Mouse (Mus musculus) hindbrain, embryonic 15.5 days (tissue): ENCODE results near the gene Bank1. TPM values are rescaled to one million over a fixed set of nuclear protein-coding genes. Genes with fewer than 3 reads are reported as not detected.

Experiments used
- ATAC-seq: fragments of 200-750 bp; cut with Nextera tagmentation; 2 replicates; pipeline ENCODE4 v1.8.0; 2017; ENCODE audit warnings: low read depth, moderate number of reproducible peaks, moderate TSS enrichment; ENCODE audit not compliant: low FRiP score
- H3K27ac ChIP-seq: fragments of 300-500 bp; sonication (generic); replicated peaks from 2 replicates; pipeline ENCODE4 v1.5.1; 2015; ENCODE audit warnings: mild to moderate bottlenecking, inconsistent platforms
- H3K27me3 ChIP-seq: fragments of 300-500 bp; sonication (generic); 2 replicates; pipeline ENCODE4 v1.6.1; 2015; ENCODE audit warnings: control low read depth, inconsistent platforms
- H3K36me3 ChIP-seq: fragments of 300-500 bp; sonication (generic); 2 replicates; pipeline ENCODE4 v1.6.1; 2015; ENCODE audit warnings: control low read depth, inconsistent platforms
- H3K4me1 ChIP-seq: fragments of 300-500 bp; sonication (generic); replicated peaks from 2 replicates; pipeline ENCODE4 v1.6.1; 2015; ENCODE audit warnings: control low read depth, inconsistent platforms
- H3K4me2 ChIP-seq: fragments of 300-500 bp; sonication (generic); 2 replicates; pipeline ENCODE4 v1.6.1; 2015; ENCODE audit warnings: moderate library complexity, mild to moderate bottlenecking, inconsistent platforms
- H3K4me3 ChIP-seq: fragments of 300-500 bp; sonication (generic); 2 replicates; pipeline ENCODE4 v1.5.1; 2015; ENCODE audit warnings: mild to moderate bottlenecking, inconsistent platforms
- H3K9ac ChIP-seq: fragments of 300-500 bp; sonication (generic); 2 replicates; pipeline ENCODE4 v1.6.1; 2015; ENCODE audit warnings: inconsistent platforms
- H3K9me3 ChIP-seq: fragments of 300-500 bp; sonication (generic); 2 replicates; pipeline ENCODE4 v1.6.1; 2016; ENCODE audit warnings: control low read depth, inconsistent platforms
- WGBS: fragments of 180-500 bp; shearing (Covaris S2); methylation state at CpG from one replicate; pipeline ENCODE4 v1.1.7; 2015; 5-methylcytosine and 5-hydroxymethylcytosine counted together
- polyA plus RNA-seq: library from polyadenylated mRNA; unstranded; fragments of >200 nt; fragmentation: Nextera tagmentation; extraction: Ambion mirVana; gene quantifications from 2 replicates; pipeline ENCODE4 v1.2.1, GENCODE M21; 2015

Gene Bank1
- polyA plus RNA-seq, 1 experiment from 2014 or later, result 0.40 TPM

- Histone ChIP-seq H3K27ac (no peak overlapping the region), H3K4me3 (no peak overlapping the region), H3K4me1 (no peaks in the 10 kb centered on the region), H3K9me3 (no peaks in the 10 kb centered on the region), H3K4me2 (no peak overlapping the region), H3K27me3 (no peaks in the 10 kb centered on the region), H3K9ac (no peak overlapping the region), H3K36me3 (no peaks in the 10 kb centered on the region)
- 82% methylated on average over 5 of the region's 5 CpGs for WGBS
- no peak for ATAC-seq
Measured at GRCm38 (mm10) chr3:136247331-136247730, 78.5 kb downstream of the Bank1 start.

- no peak overlapping the region for H3K27ac ChIP-seq
- no peaks in the 10 kb centered on the region for H3K9me3 ChIP-seq
- 29% methylated on average over 2 of the region's 2 CpGs for WGBS
- no peak overlapping the region for H3K9ac ChIP-seq
- ATAC-seq, result no peak
- H3K4me3 ChIP-seq, result no peak overlapping the region
- H3K4me1 ChIP-seq, result no peaks in the 10 kb centered on the region
- H3K4me2 ChIP-seq, result no peak overlapping the region
- H3K36me3 ChIP-seq, result no peaks in the 10 kb centered on the region
- H3K27me3 ChIP-seq, result no peaks in the 10 kb centered on the region
Measured at GRCm38 (mm10) chr3:136244931-136245330, 80.9 kb downstream of the Bank1 start.

- WGBS, result 89% methylated on average over 3 of the region's 3 CpGs
- no peak overlapping the region for H3K4me3 ChIP-seq
- H3K27me3 ChIP-seq, result no peaks in the 10 kb centered on the region
- no peaks in the 10 kb centered on the region for H3K4me1 ChIP-seq
- H3K9me3 ChIP-seq, result no peaks in the 10 kb centered on the region
- no peak for ATAC-seq
- no peak overlapping the region for H3K4me2 ChIP-seq
- H3K27ac ChIP-seq, result no peak overlapping the region
- no peak overlapping the region for H3K9ac ChIP-seq
- H3K36me3 ChIP-seq, result no peaks in the 10 kb centered on the region
Measured at GRCm38 (mm10) chr3:136238790-136239189, 87.1 kb downstream of the Bank1 start.

- H3K27me3 ChIP-seq, result no peaks in the 10 kb centered on the region
- H3K27ac ChIP-seq, result no peak overlapping the region
- H3K4me2 ChIP-seq, result no peak overlapping the region
- no peak overlapping the region for H3K9ac ChIP-seq
- 73% methylated on average over 2 of the region's 2 CpGs for WGBS
- H3K9me3 ChIP-seq, result no peaks in the 10 kb centered on the region
- ATAC-seq, result no peak
- no peaks in the 10 kb centered on the region for H3K36me3 ChIP-seq
- H3K4me1 ChIP-seq, result no peaks in the 10 kb centered on the region
- no peak overlapping the region for H3K4me3 ChIP-seq
Measured at GRCm38 (mm10) chr3:136233507-136233906, 92.4 kb downstream of the Bank1 start.

GRCm38 (mm10) chr3:136230602-136231151 is 95.2 kb downstream of the Bank1 start:
- ATAC-seq, result no peak
- WGBS, result 94% methylated on average over 3 of the region's 3 CpGs
- H3K4me2 ChIP-seq, result no peak overlapping the region
- H3K4me1 ChIP-seq, result no peaks in the 10 kb centered on the region
- no peak overlapping the region for H3K4me3 ChIP-seq
- no peaks in the 10 kb centered on the region for H3K27me3 ChIP-seq
- H3K27ac ChIP-seq, result no peak overlapping the region
- no peaks in the 10 kb centered on the region for H3K9me3 ChIP-seq
- no peaks in the 10 kb centered on the region for H3K36me3 ChIP-seq
- no peak overlapping the region for H3K9ac ChIP-seq

- Histone ChIP-seq H3K36me3 (no peaks in the 10 kb centered on the region), H3K27me3 (no peaks in the 10 kb centered on the region), H3K4me3 (no peak overlapping the region), H3K9ac (no peak overlapping the region), H3K27ac (no peak overlapping the region), H3K4me1 (no peaks in the 10 kb centered on the region), H3K9me3 (no peaks in the 10 kb centered on the region), H3K4me2 (no peak overlapping the region)
- 76% methylated on average over 1 of the region's 1 CpGs for WGBS
- no peak for ATAC-seq
Measured at GRCm38 (mm10) chr3:136189661-136190228, 136.1 kb downstream of the Bank1 start.

GRCm38 (mm10) chr3:136186548-136187113 is 139.2 kb downstream of the Bank1 start:
- Histone ChIP-seq H3K4me1 (no peaks in the 10 kb centered on the region), H3K36me3 (no peaks in the 10 kb centered on the region), H3K27me3 (no peaks in the 10 kb centered on the region), H3K4me3 (no peak overlapping the region), H3K4me2 (no peak overlapping the region), H3K9ac (no peak overlapping the region), H3K9me3 (no peaks in the 10 kb centered on the region), H3K27ac (no peak overlapping the region)
- ATAC-seq, result no peak
- WGBS, result 66% methylated on average over 3 of the region's 3 CpGs

GRCm38 (mm10) chr3:136171631-136172030 is 154.2 kb downstream of the Bank1 start:
- Histone ChIP-seq H3K9me3 (no peaks in the 10 kb centered on the region), H3K4me1 (no peaks in the 10 kb centered on the region), H3K9ac (no peak overlapping the region), H3K27me3 (no peaks in the 10 kb centered on the region), H3K4me2 (no peak overlapping the region), H3K4me3 (no peak overlapping the region), H3K27ac (no peak overlapping the region), H3K36me3 (no peaks in the 10 kb centered on the region)
- ATAC-seq, result no peak

GRCm38 (mm10) chr3:136168071-136168470 is 157.8 kb downstream of the Bank1 start:
- no peak overlapping the region for H3K9ac ChIP-seq
- no peaks in the 10 kb centered on the region for H3K9me3 ChIP-seq
- no peaks in the 10 kb centered on the region for H3K36me3 ChIP-seq
- no peaks in the 10 kb centered on the region for H3K4me1 ChIP-seq
- H3K4me2 ChIP-seq, result no peak overlapping the region
- WGBS, result 27% methylated on average over 4 of the region's 4 CpGs
- H3K27me3 ChIP-seq, result no peaks in the 10 kb centered on the region
- no peak for ATAC-seq
- no peak overlapping the region for H3K4me3 ChIP-seq
- H3K27ac ChIP-seq, result no peak overlapping the region

- 95% methylated on average over 4 of the region's 4 CpGs for WGBS
- H3K4me1 ChIP-seq, result no peaks in the 10 kb centered on the region
- no peak overlapping the region for H3K27ac ChIP-seq
- no peak overlapping the region for H3K4me2 ChIP-seq
- H3K9me3 ChIP-seq, result no peaks in the 10 kb centered on the region
- no peak overlapping the region for H3K4me3 ChIP-seq
- H3K27me3 ChIP-seq, result no peaks in the 10 kb centered on the region
- no peak overlapping the region for H3K9ac ChIP-seq
- no peak for ATAC-seq
- H3K36me3 ChIP-seq, result no peaks in the 10 kb centered on the region
Measured at GRCm38 (mm10) chr3:136166671-136167070, 159.2 kb downstream of the Bank1 start.

GRCm38 (mm10) chr3:136166033-136166361 is 159.9 kb downstream of the Bank1 start:
- no peak overlapping the region for H3K4me2 ChIP-seq
- H3K27ac ChIP-seq, result no peak overlapping the region
- 85% methylated on average over 2 of the region's 2 CpGs for WGBS
- H3K4me1 ChIP-seq, result no peaks in the 10 kb centered on the region
- no peaks in the 10 kb centered on the region for H3K9me3 ChIP-seq
- no peaks in the 10 kb centered on the region for H3K36me3 ChIP-seq
- H3K4me3 ChIP-seq, result no peak overlapping the region
- no peaks in the 10 kb centered on the region for H3K27me3 ChIP-seq
- no peak overlapping the region for H3K9ac ChIP-seq
- no peak for ATAC-seq

- no peaks in the 10 kb centered on the region for H3K4me1 ChIP-seq
- H3K27me3 ChIP-seq, result no peaks in the 10 kb centered on the region
- H3K4me3 ChIP-seq, result no peak overlapping the region
- no peak overlapping the region for H3K4me2 ChIP-seq
- H3K9me3 ChIP-seq, result no peaks in the 10 kb centered on the region
- H3K36me3 ChIP-seq, result no peaks in the 10 kb centered on the region
- 78% methylated on average over 7 of the region's 7 CpGs for WGBS
- no peak overlapping the region for H3K9ac ChIP-seq
- no peak for ATAC-seq
- no peak overlapping the region for H3K27ac ChIP-seq
Measured at GRCm38 (mm10) chr3:136165167-136166032, 160.5 kb downstream of the Bank1 start.
